Mouse (Mus musculus) lung, adult 2 months (tissue): ENCODE data around the gene Meis3.

Source experiments
- CTCF ChIP-seq: fragments of 200-500 bp; IDR thresholded peaks from 2 replicates; pipeline ENCODE4 v1.5.1; 2011; ENCODE audit warnings: mild to moderate bottlenecking, low read length, control low read depth; ENCODE audit not compliant: insufficient read depth
- POLR2A ChIP-seq: fragments of 200-500 bp; IDR thresholded peaks from 2 replicates; pipeline ENCODE4 v1.6.1; 2011; ENCODE audit warnings: low read depth, mild to moderate bottlenecking, control low read depth, low read length, borderline replicate concordance; ENCODE audit errors: extremely low read depth

GRCm38 (mm10) chr7:16156105-16156714 lies 18.7 kb upstream of the Meis3 start:
- TF ChIP-seq CTCF (no peak), POLR2A (no peak)
